Mouse (Mus musculus) C2C12 (cell line): ENCODE measurements at regions not wholly inside any gene's neighbourhood (a gene's known extent, or its start where the extent isn't known, plus 50 kb on each side); places are given as distances from the start of the nearest gene placed in this dataset.

Source experiments
- H3K27me3 ChIP-seq: one replicate; pipeline ENCODE4 v1.6.1; 2011; ENCODE audit not compliant: control insufficient read depth, insufficient read depth, insufficient read length
- H3K36me3 ChIP-seq: one replicate; pipeline ENCODE4 v1.6.1; 2011; ENCODE audit not compliant: control insufficient read depth, insufficient read depth
- H3K4me3 ChIP-seq: one replicate; pipeline ENCODE4 v1.5.1; 2011; ENCODE audit warnings: mild to moderate bottlenecking, control low read depth; ENCODE audit not compliant: poor library complexity, insufficient read depth, severe bottlenecking
- H3K79me2 ChIP-seq: one replicate; pipeline ENCODE4 v1.6.1; 2011; ENCODE audit not compliant: control insufficient read depth, insufficient read depth
- H3K79me3 ChIP-seq: one replicate; pipeline ENCODE4 v1.6.1; 2011; ENCODE audit warnings: low read depth, control low read depth
- H3ac ChIP-seq: one replicate; pipeline ENCODE3; 2011; ENCODE audit warnings: low read depth; ENCODE audit not compliant: control insufficient read depth, insufficient read length
- CEBPB ChIP-seq: IDR thresholded peaks from one replicate; pipeline ENCODE4 v1.6.1; 2011; ENCODE audit warnings: low read depth, mild to moderate bottlenecking, control low read depth, moderate library complexity
- CTCF ChIP-seq: IDR thresholded peaks from one replicate; pipeline ENCODE4 v1.5.1; 2011; ENCODE audit not compliant: control insufficient read depth, insufficient read depth, insufficient read length
- FOSL1 ChIP-seq: IDR thresholded peaks from one replicate; pipeline ENCODE4 v1.8.0; 2011; ENCODE audit warnings: mild to moderate bottlenecking, low read length; ENCODE audit not compliant: poor library complexity, insufficient read depth, severe bottlenecking
- MAX ChIP-seq: IDR thresholded peaks from one replicate; pipeline ENCODE4 v1.6.1; 2011; ENCODE audit warnings: mild to moderate bottlenecking, control low read depth
- MYOD1 ChIP-seq: IDR thresholded peaks from one replicate; pipeline ENCODE4 v1.6.1; 2011; ENCODE audit warnings: low read depth; ENCODE audit not compliant: control insufficient read depth, insufficient read length
- MYOG ChIP-seq: IDR thresholded peaks from one replicate; pipeline ENCODE4 v1.6.1; 2011; ENCODE audit not compliant: control insufficient read depth, insufficient read length; ENCODE audit errors: extremely low read depth
- USF1 ChIP-seq: IDR thresholded peaks from one replicate; pipeline ENCODE4 v1.6.1; 2011; ENCODE audit warnings: low read depth, mild to moderate bottlenecking, control low read depth, moderate library complexity

DNA sequence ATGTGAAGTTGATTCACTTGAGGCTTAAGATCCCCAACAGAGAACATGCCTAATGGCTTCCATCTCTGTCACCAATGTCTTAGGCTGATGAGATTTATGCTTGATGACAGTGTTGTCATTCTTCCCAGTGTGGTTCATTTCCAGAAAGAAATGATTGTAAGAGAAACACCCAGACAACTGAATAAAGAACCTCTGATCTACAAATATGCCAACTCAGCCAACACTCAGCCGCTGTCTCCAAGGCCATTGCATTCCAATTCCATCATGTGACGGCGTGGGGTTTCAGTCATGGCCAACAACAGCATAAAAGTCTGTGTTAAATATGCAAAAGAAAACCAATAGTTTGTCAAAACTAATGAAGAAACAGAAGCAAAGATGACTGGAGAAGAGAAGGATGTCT is 230.7 kb upstream of the Gm21798 start:
- TF ChIP-seq CEBPB (no peak), CTCF (no peak)
- H3K4me3 ChIP-seq, result no peak overlapping the region
- no peaks in the 10 kb centered on the region for H3K36me3 ChIP-seq
- H3K79me2 ChIP-seq, result no peaks in the 10 kb centered on the region
- no peak overlapping the region for H3ac ChIP-seq
- H3K27me3 ChIP-seq, result no peaks in the 10 kb centered on the region
- no peaks in the 10 kb centered on the region for H3K79me3 ChIP-seq

DNA sequence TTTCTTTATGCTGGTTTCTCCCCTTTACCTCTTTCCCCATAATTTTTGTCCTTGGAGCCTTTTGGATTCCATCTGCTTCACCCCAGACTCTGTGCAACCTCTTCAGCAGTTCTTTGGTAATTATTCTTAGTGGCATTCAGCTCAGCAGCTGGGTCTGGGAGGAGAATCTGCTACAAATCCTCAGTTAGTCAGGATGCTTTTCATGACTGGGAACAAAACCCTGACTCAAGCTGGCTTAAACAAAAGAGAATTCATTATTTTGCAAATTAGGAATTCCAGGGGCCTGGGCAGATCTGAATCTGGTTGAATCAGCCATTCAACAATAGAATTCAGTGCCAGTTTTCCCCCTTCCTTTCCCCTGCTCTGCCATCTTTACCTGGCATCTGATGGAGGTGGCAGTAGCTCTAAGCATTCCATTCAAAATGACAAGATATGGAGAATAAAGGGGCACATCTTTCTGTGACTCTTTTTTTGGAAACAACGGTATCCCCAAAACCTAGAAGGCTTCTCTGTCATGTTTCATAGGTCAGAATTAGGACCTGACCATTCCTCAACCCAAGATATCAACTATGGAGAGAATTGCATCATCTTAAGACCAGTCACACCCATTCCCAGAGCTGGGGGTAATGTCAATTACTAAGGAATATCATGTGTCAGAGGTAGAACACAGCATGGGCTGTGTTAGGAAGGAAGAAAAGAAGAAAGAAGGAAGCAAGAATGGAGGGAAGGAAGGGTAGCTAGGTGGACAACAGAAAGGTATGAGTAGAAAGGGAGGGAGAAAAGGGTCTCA is 227.2 kb upstream of the Gm21798 start:
- TF ChIP-seq CEBPB (peak; percentile 53), USF1 (no peak)
- Histone ChIP-seq H3K79me3 (no peaks in the 10 kb centered on the region), H3K79me2 (no peaks in the 10 kb centered on the region), H3K36me3 (no peaks in the 10 kb centered on the region), H3K27me3 (no peaks in the 10 kb centered on the region), H3K4me3 (no peak overlapping the region), H3ac (no peak overlapping the region)

- no peaks in the 10 kb centered on the region for H3K79me2 ChIP-seq
- no peak for TF ChIP-seq CTCF
- peak; percentile 74 for TF ChIP-seq CEBPB
- TF ChIP-seq USF1, result no peak
- peak; percentile 83 for TF ChIP-seq FOSL1
- TF ChIP-seq MYOG, result no peak
- peak; percentile 63 for TF ChIP-seq MYOD1
- TF ChIP-seq MAX, result peak; percentile 96
- no peaks in the 10 kb centered on the region for H3K79me3 ChIP-seq
- no peak overlapping the region for H3ac ChIP-seq
- H3K27me3 ChIP-seq, result no peaks in the 10 kb centered on the region
- no peaks in the 10 kb centered on the region for H3K36me3 ChIP-seq
- H3K4me3 ChIP-seq, result no peak overlapping the region
These were observed 204.0 kb upstream of the Gm21798 start for GRCm38 (mm10) chr15:64613503-64613902.

DNA sequence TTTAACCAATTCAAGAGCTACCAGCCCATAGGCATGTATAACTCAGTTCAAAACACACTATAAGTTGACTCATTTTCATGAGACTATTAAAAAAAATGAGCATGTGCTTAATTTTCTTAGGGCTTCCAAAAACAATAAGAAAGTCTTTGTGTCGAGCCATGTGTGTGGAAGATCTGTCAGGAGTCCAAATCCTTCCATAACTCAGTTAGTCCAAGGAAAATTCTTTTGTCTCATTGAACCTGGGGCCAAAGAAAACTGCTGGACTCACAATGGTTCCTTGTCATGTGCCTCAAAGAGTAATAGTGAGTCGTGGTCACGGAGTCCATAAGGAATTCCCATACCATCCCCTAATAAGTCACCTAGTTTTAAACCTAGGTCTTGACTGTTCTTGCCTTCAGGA is 199.0 kb upstream of the Gm21798 start:
- Histone ChIP-seq H3K27me3 (no peaks in the 10 kb centered on the region), H3K4me3 (no peak overlapping the region), H3K36me3 (no peaks in the 10 kb centered on the region), H3K79me2 (no peaks in the 10 kb centered on the region), H3ac (no peak overlapping the region), H3K79me3 (no peaks in the 10 kb centered on the region)
- TF ChIP-seq USF1 (peak; percentile 24), CTCF (no peak)

DNA sequence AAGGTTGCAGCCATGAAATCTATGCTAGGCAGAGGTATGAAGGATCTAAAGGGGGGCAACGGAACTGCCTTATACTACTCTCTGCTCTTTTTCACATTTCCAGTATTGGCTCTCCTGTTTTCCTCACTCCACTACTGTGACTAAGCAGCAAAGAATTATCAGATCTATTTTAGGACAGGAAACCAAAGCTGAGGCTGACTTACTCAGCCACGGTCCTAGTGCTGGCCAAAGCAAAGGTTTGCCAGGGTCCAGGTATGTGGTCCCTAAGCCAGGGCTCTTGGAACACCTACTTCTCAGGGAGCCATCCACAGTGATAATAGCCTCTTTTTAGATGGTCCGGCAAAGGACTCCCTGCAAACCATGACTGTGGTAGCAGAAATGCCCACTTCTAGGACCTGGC is 195.6 kb upstream of the Gm21798 start:
- H3K36me3 ChIP-seq, result no peaks in the 10 kb centered on the region
- H3K27me3 ChIP-seq, result no peaks in the 10 kb centered on the region
- no peaks in the 10 kb centered on the region for H3K79me3 ChIP-seq
- TF ChIP-seq MYOD1, result no peak
- TF ChIP-seq CTCF, result no peak
- TF ChIP-seq FOSL1, result no peak
- TF ChIP-seq USF1, result no peak
- no peak for TF ChIP-seq CEBPB
- no peak for TF ChIP-seq MYOG
- no peak for TF ChIP-seq MAX
- H3K4me3 ChIP-seq, result no peak overlapping the region
- H3ac ChIP-seq, result no peak overlapping the region
- H3K79me2 ChIP-seq, result no peaks in the 10 kb centered on the region

- H3K36me3 ChIP-seq, result no peaks in the 10 kb centered on the region
- H3K27me3 ChIP-seq, result no peaks in the 10 kb centered on the region
- H3K79me3 ChIP-seq, result no peaks in the 10 kb centered on the region
- no peak for TF ChIP-seq CTCF
- peak; percentile 92 for TF ChIP-seq MAX
- peak; percentile 93 for TF ChIP-seq USF1
- no peak for TF ChIP-seq CEBPB
- TF ChIP-seq MYOD1, result peak; percentile 53
- TF ChIP-seq FOSL1, result peak; percentile 57
- TF ChIP-seq MYOG, result no peak
- H3K4me3 ChIP-seq, result no peak overlapping the region
- no peak overlapping the region for H3ac ChIP-seq
- no peaks in the 10 kb centered on the region for H3K79me2 ChIP-seq
These were observed 194.9 kb upstream of the Gm21798 start for GRCm38 (mm10) chr15:64622591-64622990.
